In genomic region chr10:58323028-58323991, GRCm38 (mm10) we compare ENCODE assay signal across 8 mouse cellular contexts. TPM values are rescaled to one million over a fixed set of nuclear protein-coding genes. Genes with fewer than 3 reads are reported as not detected.
A peak's percentile ranks its signal among the peaks of the same experiment; 100 is the strongest.
DNase-seq lines count a peak whose midpoint lies in the region; ATAC-seq and TF ChIP-seq lines count a peak whose summit lies in the region.

Gene Lims1 (plus strand): TSS chr10:58323466.

- H3K9me3 ChIP-seq in erythroblast, embryonic 14.5 days (ENCODE audit: control insufficient read depth, low read length), result no peaks in the 10 kb centered on the region
- H3K9me3 ChIP-seq in heart, embryonic 11.5 days (replicated peaks; ENCODE audit: control insufficient read depth, low read length), result no peaks in the 10 kb centered on the region
- no peaks in the 10 kb centered on the region for H3K9me3 ChIP-seq in kidney, embryonic 16.5 days (ENCODE audit: low read length)

- no peak for TF ChIP-seq CTCF in C2C12 (IDR thresholded peaks at IDR 0.05; ENCODE audit: control insufficient read depth, insufficient read depth, insufficient read length)
- no peak for TF ChIP-seq CTCF in brain, embryonic 14.5 days (IDR thresholded peaks at IDR 0.05; ENCODE audit: borderline replicate concordance, extremely low read depth, insufficient read depth, insufficient read length)
- TF ChIP-seq CTCF in liver, adult 2 months (IDR thresholded peaks at IDR 0.05; ENCODE audit: low read depth, low read length), result no peak

- peaks cover 44% of the 10 kb centered on the region for H3K4me1 ChIP-seq in erythroblast, embryonic 14.5 days (ENCODE audit: control insufficient read depth)
- H3K4me1 ChIP-seq in heart, embryonic 11.5 days (ENCODE audit: control insufficient read depth, insufficient read depth, low read length), result peaks cover 13% of the 10 kb centered on the region
- H3K4me1 ChIP-seq in kidney, embryonic 16.5 days (ENCODE audit: insufficient read depth, low read length), result peaks cover 19% of the 10 kb centered on the region
- H3K4me1 ChIP-seq in liver, adult 2 months (ENCODE audit: control insufficient read depth, insufficient read depth, low read length), result no peaks in the 10 kb centered on the region

- H3ac ChIP-seq in C2C12 (ENCODE audit: control insufficient read depth, insufficient read length, low read depth) (peak within 1 kb of the TSS; percentile 75), myocyte (ENCODE audit: control insufficient read depth, insufficient read length) (peak within 1 kb of the TSS; percentile 72)

- peak within 1 kb of the TSS; percentile 89 for H3K27ac ChIP-seq in heart, embryonic 11.5 days (ENCODE audit: low read depth, low read length)
- H3K27ac ChIP-seq in kidney, embryonic 16.5 days (ENCODE audit: low read length), result peak within 1 kb of the TSS; percentile 87
- H3K27ac ChIP-seq in liver, adult 2 months (replicated peaks; ENCODE audit: insufficient read depth, low read depth, low read length), result peak within 1 kb of the TSS; percentile 51

- ATAC-seq in heart, embryonic 11.5 days (replicated peaks; ENCODE audit: insufficient number of reproducible peaks, low FRiP score, low TSS enrichment), result peak; percentile 99
- ATAC-seq in kidney, embryonic 16.5 days (ENCODE audit: low FRiP score, low TSS enrichment), result peak; percentile 98

- H3K79me2 ChIP-seq in C2C12 (ENCODE audit: control insufficient read depth, insufficient read depth) (peaks cover 48% of the 10 kb centered on the region), myocyte (ENCODE audit: control insufficient read depth, insufficient read depth) (peaks cover 47% of the 10 kb centered on the region)
- H3K79me2 ChIP-seq in liver, adult 2 months (ENCODE audit: control insufficient read depth, insufficient read depth, low read length), result peaks cover 5% of the 10 kb centered on the region; the same call in 1 of the 2 replicates

- H3K79me3 ChIP-seq in C2C12 (ENCODE audit: low read depth), result peaks cover 46% of the 10 kb centered on the region

- H3K36me3 ChIP-seq in C2C12 (ENCODE audit: control insufficient read depth, insufficient read depth), result no peaks in the 10 kb centered on the region
- peaks cover 2% of the 10 kb centered on the region; the same call in 1 of the 2 replicates for H3K36me3 ChIP-seq in erythroblast, embryonic 14.5 days (ENCODE audit: control insufficient read depth)
- H3K36me3 ChIP-seq in heart, embryonic 11.5 days (ENCODE audit: control insufficient read depth, insufficient read depth, low read length), result no peaks in the 10 kb centered on the region
- H3K36me3 ChIP-seq in kidney, embryonic 16.5 days (ENCODE audit: insufficient read depth, low read length), result no peaks in the 10 kb centered on the region
- no peaks in the 10 kb centered on the region for H3K36me3 ChIP-seq in liver, adult 2 months (ENCODE audit: control insufficient read depth, insufficient read depth, low read length)
- no peaks in the 10 kb centered on the region for H3K36me3 ChIP-seq in myocyte (ENCODE audit: control insufficient read depth, insufficient read depth)
- H3K36me3 ChIP-seq in splenic B cell, adult 2 months (ENCODE audit: control insufficient read depth, insufficient read depth, low read length, poor library complexity, severe bottlenecking), result no peaks in the 10 kb centered on the region

- no peaks in the 10 kb centered on the region for H3K27me3 ChIP-seq in C2C12 (ENCODE audit: control insufficient read depth, insufficient read depth, insufficient read length)
- H3K27me3 ChIP-seq in erythroblast, embryonic 14.5 days (ENCODE audit: control insufficient read depth), result no peaks in the 10 kb centered on the region
- H3K27me3 ChIP-seq in heart, embryonic 11.5 days (ENCODE audit: control insufficient read depth, insufficient read depth, low read length), result no peaks in the 10 kb centered on the region
- no peaks in the 10 kb centered on the region for H3K27me3 ChIP-seq in kidney, embryonic 16.5 days (ENCODE audit: insufficient read depth, low read length)
- no peaks in the 10 kb centered on the region for H3K27me3 ChIP-seq in liver, adult 2 months (ENCODE audit: control insufficient read depth, insufficient read depth, low read length)
- no peaks in the 10 kb centered on the region for H3K27me3 ChIP-seq in myocyte (ENCODE audit: control insufficient read depth, insufficient read depth, insufficient read length)
- no peaks in the 10 kb centered on the region for H3K27me3 ChIP-seq in splenic B cell, adult 2 months (ENCODE audit: control insufficient read depth, insufficient read depth, low read length, poor library complexity, severe bottlenecking)

- peak; percentile 99 for DNase-seq in brain, embryonic 14.5 days (ENCODE audit: low read depth)
- DNase-seq in liver, adult 2 months (ENCODE audit: extremely low read depth, low read depth, low spot score), result peak; percentile 92
- peak; percentile 99 for DNase-seq in splenic B cell, adult 2 months (ENCODE audit: low read depth, low spot score)

- peak within 1 kb of the TSS; percentile 80 for H3K9ac ChIP-seq in heart, embryonic 11.5 days (ENCODE audit: low read depth, low read length)
- H3K9ac ChIP-seq in kidney, embryonic 16.5 days (replicated peaks; ENCODE audit: low read length), result peak within 1 kb of the TSS; percentile 88
- H3K9ac ChIP-seq in liver, adult 2 months (ENCODE audit: low read depth, low read length), result peak within 1 kb of the TSS; percentile 75

- H3K4me2 ChIP-seq in heart, embryonic 11.5 days, result peak within 1 kb of the TSS; percentile 73
- H3K4me2 ChIP-seq in kidney, embryonic 16.5 days (replicated peaks; ENCODE audit: low read depth, low read length), result peak within 1 kb of the TSS; percentile 52
- peak within 1 kb of the TSS; percentile 98 for H3K4me2 ChIP-seq in myocyte (ENCODE audit: low read depth)

- peak; percentile 74 for TF ChIP-seq POLR2A in brain, embryonic 14.5 days (IDR thresholded peaks at IDR 0.05; ENCODE audit: borderline replicate concordance, extremely low read depth, insufficient read depth, insufficient read length, poor library complexity, severe bottlenecking)
- TF ChIP-seq POLR2A in liver, adult 2 months (IDR thresholded peaks at IDR 0.05; ENCODE audit: extremely low read depth, insufficient read depth, low read length), result peak; percentile 90
- peak; percentile 98 for TF ChIP-seq POLR2A in myocyte (IDR thresholded peaks at IDR 0.05; ENCODE audit: insufficient read length, low read depth)

- H3K4me3 ChIP-seq in C2C12 (ENCODE audit: insufficient read depth, poor library complexity, severe bottlenecking) (peak within 1 kb of the TSS; percentile 61), myocyte (peak within 1 kb of the TSS; percentile 51)
- peak within 1 kb of the TSS; percentile 94 for H3K4me3 ChIP-seq in erythroblast, embryonic 14.5 days (replicated peaks)
- H3K4me3 ChIP-seq in heart, embryonic 11.5 days (ENCODE audit: low read depth, low read length), result peak within 1 kb of the TSS; percentile 74
- peak within 1 kb of the TSS; percentile 73 for H3K4me3 ChIP-seq in kidney, embryonic 16.5 days (ENCODE audit: low read length)
- peak within 1 kb of the TSS; percentile 76 for H3K4me3 ChIP-seq in liver, adult 2 months (ENCODE audit: insufficient read depth, low read depth, low read length)

- under 1% methylated on average over 83 of the region's 86 CpGs for WGBS in heart, embryonic 11.5 days (ENCODE audit: insufficient replicate concordance)
- WGBS in kidney, embryonic 16.5 days, result under 1% methylated on average over 75 of the region's 86 CpGs
- under 1% methylated on average over 82 of the region's 86 CpGs for WGBS in liver, adult 2 months

TF ChIP-seq in C2C12, 6 proteins besides CTCF, POLR2A, EP300 and RAD21:
- TF ChIP-seq MYOG (IDR thresholded peaks at IDR 0.05; ENCODE audit: control insufficient read depth, extremely low read depth, insufficient read length) (no peak), CEBPB (IDR thresholded peaks at IDR 0.05; ENCODE audit: low read depth) (no peak), MAX (IDR thresholded peaks at IDR 0.05) (peak; percentile 68)
TF ChIP-seq in C2C12: peak in this region for 1.

TF ChIP-seq in myocyte, 11 proteins besides CTCF, POLR2A, EP300 and RAD21:
- TF ChIP-seq MYOD1 (IDR thresholded peaks at IDR 0.05; ENCODE audit: control insufficient read depth in 1 of 3, insufficient read length in 2 of 3, low read depth in 2 of 3), result peak in 1 of 3 experiments; percentile 57
- TF ChIP-seq CEBPB (IDR thresholded peaks at IDR 0.05; ENCODE audit: insufficient read depth, poor library complexity, severe bottlenecking), result no peak
- peak in 2 of 3 experiments; percentile 43 to 45 for TF ChIP-seq MYOG (IDR thresholded peaks at IDR 0.05; ENCODE audit: control insufficient read depth in 1 of 3, insufficient read depth in 1 of 3, insufficient read length in 2 of 3, low read depth in 2 of 3)
- TF ChIP-seq USF1 (IDR thresholded peaks at IDR 0.05; ENCODE audit: low read depth), result no peak
- peak; percentile 99 for TF ChIP-seq POLR2AphosphoS2 (IDR thresholded peaks at IDR 0.05; ENCODE audit: insufficient read length, low read depth)
- TF ChIP-seq SRF (IDR thresholded peaks at IDR 0.05; ENCODE audit: control insufficient read depth, insufficient read length, low read depth), result peak; percentile 69
- TF ChIP-seq REST (IDR thresholded peaks at IDR 0.05; ENCODE audit: insufficient read depth, insufficient read length), result peak; percentile 12
- no peak for TF ChIP-seq TCF12 (IDR thresholded peaks at IDR 0.05; ENCODE audit: insufficient read depth, poor library complexity, severe bottlenecking)

RNA-seq across cellular contexts. Expression of gene Lims1, which starts in this region (rescaled TPM):
- polyA plus RNA-seq in C2C12 (2012; fragmentation: generic; extraction: Trizol), result 20.9 TPM
- polyA plus RNA-seq in brain, embryonic 14.5 days (2012; rRNA removed), result 22.7 and 25.1 TPM in 2 replicates
- 0.20 and 0.43 TPM in 2 replicates for polyA plus RNA-seq in erythroblast, embryonic 14.5 days (2012)
- 120 and 125 TPM in 2 replicates for polyA plus RNA-seq in heart, embryonic 11.5 days (2014; fragmentation: Nextera tagmentation; extraction: Ambion mirVana)
- polyA plus RNA-seq in kidney, embryonic 16.5 days (2015; fragmentation: Nextera tagmentation; extraction: Ambion mirVana), result 153 and 162 TPM in 2 replicates
- 18.2 and 19.7 TPM in 2 replicates for total RNA-seq in liver, adult 2 months (2014; rRNA removed)
- 2.7 and 5.5 TPM in 2 replicates for polyA plus RNA-seq in liver, adult 2 months (2012; rRNA removed)
- polyA plus RNA-seq in myocyte (2012; fragmentation: generic; extraction: Trizol), result 23.0 TPM

Comparison
In these comparisons a context has a peak if more than half of its experiments do, and no peak if none do; other contexts are left out.
1. Peak in every context shown above with its lines: DNase-seq, ATAC-seq, H3K4me3 ChIP-seq and H3K27ac ChIP-seq.